Mouse (Mus musculus) kidney, adult 2 months (tissue): ENCODE results near the gene Dnase1l2.

Experiments
- CTCF ChIP-seq: fragments of 200-500 bp; conservative IDR thresholded peaks from 2 replicates; pipeline ENCODE4 v1.5.1; 2011; ENCODE audit warnings: low read depth, mild to moderate bottlenecking, control low read depth, low read length, moderate library complexity, mixed read lengths; ENCODE audit not compliant: insufficient read depth, insufficient read length
- POLR2A ChIP-seq: fragments of 200-500 bp; IDR thresholded peaks from one replicate; pipeline ENCODE4 v1.6.1; 2011; ENCODE audit warnings: low read depth, low read length, control low read depth

DNA sequence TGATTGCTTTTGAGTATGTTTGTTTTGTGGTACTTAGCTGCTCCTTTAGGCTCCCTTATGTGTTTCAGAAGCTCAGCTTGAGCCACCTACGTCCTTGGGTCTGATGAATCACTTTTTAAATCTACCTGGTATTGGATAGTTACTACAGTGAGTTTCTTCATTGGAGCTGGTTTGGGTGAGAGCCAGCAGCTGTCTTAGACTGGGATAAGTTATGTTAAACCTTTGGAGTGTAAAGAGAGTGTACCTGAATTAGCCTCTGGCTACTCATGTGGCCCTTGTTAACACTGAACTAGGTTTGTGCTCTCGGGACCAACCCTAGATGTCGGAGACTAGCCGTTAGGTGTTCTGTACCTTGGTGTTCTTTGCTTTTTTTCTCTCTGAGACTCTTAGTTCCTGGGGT is 19.8 kb downstream of the Dnase1l2 start:
- TF ChIP-seq POLR2A (no peak), CTCF (no peak)
